Mouse (Mus musculus): ENCODE results near the gene Nfib. TPM values are rescaled to one million over a fixed set of nuclear protein-coding genes. Genes with fewer than 3 reads are reported as not detected.

Nfib gene
- total and polyA plus RNA-seq, 3 experiments, result 0.16 TPM; not detected in 2

DNA sequence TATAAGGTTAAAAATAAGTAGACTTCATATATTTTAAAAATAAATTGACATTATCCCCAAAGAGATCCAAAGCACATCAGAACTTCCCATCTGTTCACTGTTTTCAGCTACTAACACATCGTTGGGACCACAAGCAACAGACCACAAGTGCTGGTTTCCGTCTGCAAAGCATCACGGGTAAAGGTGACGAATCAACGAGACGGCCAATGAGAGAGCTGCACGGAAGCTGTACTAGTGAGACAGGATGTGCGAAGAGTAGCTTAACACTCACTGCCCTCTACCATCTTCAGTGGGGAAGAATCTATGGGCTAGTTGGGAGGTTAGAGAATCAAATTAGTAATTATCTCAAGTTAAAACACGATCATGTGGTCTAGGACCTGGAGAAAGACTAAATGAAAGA is 302.9 kb downstream of the Nfib start:
- ATAC-seq (ENCODE audit: extremely low read depth, insufficient number of reproducible peaks, low FRiP score, poor library complexity, severe bottlenecking) (no peak), DNase-seq (ENCODE audit: low spot score) (no peak)
- H3K4me1 ChIP-seq (ENCODE audit: insufficient read depth, low read depth, low read length), result no peaks in the 10 kb centered on the region
- H3K36me3 ChIP-seq (replicated peaks), result no peaks in the 10 kb centered on the region
- H3K9me3 ChIP-seq (replicated peaks), result peaks cover 44% of the 10 kb centered on the region
- no peak for TF ChIP-seq CTCF (IDR thresholded peaks at IDR 0.05; ENCODE audit: low read depth, low read length)
- no peak for TF ChIP-seq GATA1 (IDR thresholded peaks at IDR 0.05; ENCODE audit: borderline replicate concordance, low read length)
- TF ChIP-seq TAL1 (conservative IDR thresholded peaks at IDR 0.05; ENCODE audit: low read depth, low read length), result no peak
- no peak for TF ChIP-seq POLR2AphosphoS5 (IDR thresholded peaks at IDR 0.05; ENCODE audit: insufficient replicate concordance, low read depth, low read length)
- TF ChIP-seq GATA2 (IDR thresholded peaks at IDR 0.05; ENCODE audit: borderline replicate concordance, low read depth, low read length), result no peak
- no peaks in the 10 kb centered on the region for H3K27me3 ChIP-seq (ENCODE audit: insufficient read depth, low read length)
- H3K4me3 ChIP-seq (ENCODE audit: low read depth, low read length), result no peak overlapping the region

- H3K4me1 ChIP-seq (ENCODE audit: insufficient read depth, low read depth, low read length), result no peaks in the 10 kb centered on the region
- no peaks in the 10 kb centered on the region for H3K27me3 ChIP-seq (ENCODE audit: insufficient read depth, low read length)
- TF ChIP-seq GATA1 (IDR thresholded peaks at IDR 0.05; ENCODE audit: borderline replicate concordance, low read length) (no peak), TAL1 (conservative IDR thresholded peaks at IDR 0.05; ENCODE audit: low read depth, low read length) (no peak), GATA2 (IDR thresholded peaks at IDR 0.05; ENCODE audit: borderline replicate concordance, low read depth, low read length) (no peak), POLR2AphosphoS5 (IDR thresholded peaks at IDR 0.05; ENCODE audit: insufficient replicate concordance, low read depth, low read length) (no peak), CTCF (IDR thresholded peaks at IDR 0.05; ENCODE audit: low read depth, low read length) (no peak)
- H3K36me3 ChIP-seq (replicated peaks), result no peaks in the 10 kb centered on the region
- ATAC-seq (ENCODE audit: extremely low read depth, insufficient number of reproducible peaks, low FRiP score, poor library complexity, severe bottlenecking) (no peak), DNase-seq (ENCODE audit: low spot score) (no peak)
- H3K9me3 ChIP-seq (replicated peaks), result peaks cover 37% of the 10 kb centered on the region
- H3K4me3 ChIP-seq (ENCODE audit: low read depth, low read length), result no peak overlapping the region
Observed at GRCm38 (mm10) chr4:82401450-82402061, 304.0 kb downstream of the Nfib start.

GRCm38 (mm10) chr4:82400536-82400935 is 305.0 kb downstream of the Nfib start:
- DNase-seq (ENCODE audit: low spot score) (no peak), ATAC-seq (ENCODE audit: extremely low read depth, insufficient number of reproducible peaks, low FRiP score, poor library complexity, severe bottlenecking) (no peak)
- Histone ChIP-seq H3K4me1 (ENCODE audit: insufficient read depth, low read depth, low read length) (no peaks in the 10 kb centered on the region), H3K27me3 (ENCODE audit: insufficient read depth, low read length) (no peaks in the 10 kb centered on the region), H3K4me3 (ENCODE audit: low read depth, low read length) (no peak overlapping the region), H3K9me3 (replicated peaks) (peaks cover 28% of the 10 kb centered on the region), H3K36me3 (replicated peaks) (no peaks in the 10 kb centered on the region)
- TF ChIP-seq CTCF (IDR thresholded peaks at IDR 0.05; ENCODE audit: low read depth, low read length), result no peak
- no peak for TF ChIP-seq POLR2AphosphoS5 (IDR thresholded peaks at IDR 0.05; ENCODE audit: insufficient replicate concordance, low read depth, low read length)
- no peak for TF ChIP-seq GATA1 (IDR thresholded peaks at IDR 0.05; ENCODE audit: borderline replicate concordance, low read length)
- no peak for TF ChIP-seq TAL1 (conservative IDR thresholded peaks at IDR 0.05; ENCODE audit: low read depth, low read length)
- no peak for TF ChIP-seq GATA2 (IDR thresholded peaks at IDR 0.05; ENCODE audit: borderline replicate concordance, low read depth, low read length)

- ATAC-seq (ENCODE audit: extremely low read depth, insufficient number of reproducible peaks, low FRiP score, poor library complexity, severe bottlenecking) (no peak), DNase-seq (ENCODE audit: low spot score) (no peak)
- Histone ChIP-seq H3K4me3 (ENCODE audit: low read depth, low read length) (no peak overlapping the region), H3K27me3 (ENCODE audit: insufficient read depth, low read length) (no peaks in the 10 kb centered on the region), H3K9me3 (replicated peaks) (peaks cover 24% of the 10 kb centered on the region), H3K36me3 (replicated peaks) (no peaks in the 10 kb centered on the region), H3K4me1 (ENCODE audit: insufficient read depth, low read depth, low read length) (no peaks in the 10 kb centered on the region)
- no peak for TF ChIP-seq GATA2 (IDR thresholded peaks at IDR 0.05; ENCODE audit: borderline replicate concordance, low read depth, low read length)
- no peak for TF ChIP-seq POLR2AphosphoS5 (IDR thresholded peaks at IDR 0.05; ENCODE audit: insufficient replicate concordance, low read depth, low read length)
- no peak for TF ChIP-seq CTCF (IDR thresholded peaks at IDR 0.05; ENCODE audit: low read depth, low read length)
- no peak for TF ChIP-seq GATA1 (IDR thresholded peaks at IDR 0.05; ENCODE audit: borderline replicate concordance, low read length)
- no peak for TF ChIP-seq TAL1 (conservative IDR thresholded peaks at IDR 0.05; ENCODE audit: low read depth, low read length)
Observed at GRCm38 (mm10) chr4:82399406-82400380, 305.9 kb downstream of the Nfib start.

- DNase-seq (ENCODE audit: low spot score) (no peak), ATAC-seq (ENCODE audit: extremely low read depth, insufficient number of reproducible peaks, low FRiP score, poor library complexity, severe bottlenecking) (no peak)
- Histone ChIP-seq H3K9me3 (replicated peaks) (peaks cover 22% of the 10 kb centered on the region), H3K27me3 (ENCODE audit: insufficient read depth, low read length) (no peaks in the 10 kb centered on the region), H3K36me3 (replicated peaks) (no peaks in the 10 kb centered on the region), H3K4me1 (ENCODE audit: insufficient read depth, low read depth, low read length) (no peaks in the 10 kb centered on the region), H3K4me3 (ENCODE audit: low read depth, low read length) (no peak overlapping the region)
- no peak for TF ChIP-seq POLR2AphosphoS5 (IDR thresholded peaks at IDR 0.05; ENCODE audit: insufficient replicate concordance, low read depth, low read length)
- no peak for TF ChIP-seq GATA2 (IDR thresholded peaks at IDR 0.05; ENCODE audit: borderline replicate concordance, low read depth, low read length)
- TF ChIP-seq CTCF (IDR thresholded peaks at IDR 0.05; ENCODE audit: low read depth, low read length), result no peak
- no peak for TF ChIP-seq GATA1 (IDR thresholded peaks at IDR 0.05; ENCODE audit: borderline replicate concordance, low read length)
- no peak for TF ChIP-seq TAL1 (conservative IDR thresholded peaks at IDR 0.05; ENCODE audit: low read depth, low read length)
Observed at GRCm38 (mm10) chr4:82398282-82398681, 307.3 kb downstream of the Nfib start.

DNA sequence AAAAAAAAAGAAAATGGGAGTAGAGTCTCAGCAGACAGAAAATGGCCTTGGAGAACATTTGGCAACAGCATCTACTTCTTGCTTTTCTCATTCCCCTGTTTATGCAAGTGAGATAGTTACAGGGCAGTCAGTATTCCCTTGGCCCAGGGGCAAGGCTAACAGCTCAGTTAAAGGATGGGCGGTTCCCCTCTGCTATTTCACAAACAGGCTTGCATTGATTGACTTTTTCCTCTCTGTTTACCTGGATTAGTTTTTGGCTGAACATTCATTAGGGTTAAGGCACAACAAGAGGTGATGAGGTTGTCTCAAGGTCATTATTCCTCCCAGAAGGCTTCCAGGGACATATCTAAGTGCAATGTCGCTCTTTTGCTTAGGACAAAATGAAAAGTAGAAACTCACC is 308.7 kb downstream of the Nfib start:
- DNase-seq (ENCODE audit: low spot score) (no peak), ATAC-seq (ENCODE audit: extremely low read depth, insufficient number of reproducible peaks, low FRiP score, poor library complexity, severe bottlenecking) (no peak)
- Histone ChIP-seq H3K36me3 (replicated peaks) (no peaks in the 10 kb centered on the region), H3K27me3 (ENCODE audit: insufficient read depth, low read length) (no peaks in the 10 kb centered on the region), H3K9me3 (replicated peaks) (peaks cover 22% of the 10 kb centered on the region), H3K4me1 (ENCODE audit: insufficient read depth, low read depth, low read length) (no peaks in the 10 kb centered on the region), H3K4me3 (ENCODE audit: low read depth, low read length) (no peak overlapping the region)
- TF ChIP-seq GATA2 (IDR thresholded peaks at IDR 0.05; ENCODE audit: borderline replicate concordance, low read depth, low read length) (no peak), CTCF (IDR thresholded peaks at IDR 0.05; ENCODE audit: low read depth, low read length) (no peak), TAL1 (conservative IDR thresholded peaks at IDR 0.05; ENCODE audit: low read depth, low read length) (no peak), POLR2AphosphoS5 (IDR thresholded peaks at IDR 0.05; ENCODE audit: insufficient replicate concordance, low read depth, low read length) (no peak), GATA1 (IDR thresholded peaks at IDR 0.05; ENCODE audit: borderline replicate concordance, low read length) (no peak)

All from G1E (cell line).